Mouse (Mus musculus) lung, embryonic 14.5 days (tissue): ENCODE data around the gene Izumo1. TPM values are rescaled to one million over a fixed set of nuclear protein-coding genes. Genes with fewer than 3 reads are reported as not detected.

Experiments used
- ATAC-seq: fragments of 200-750 bp; cut with Nextera tagmentation; 2 replicates; pipeline ENCODE4 v1.8.0; 2017; ENCODE audit warnings: mild to moderate bottlenecking, moderate TSS enrichment, moderate library complexity; ENCODE audit not compliant: insufficient read depth
- DNase-seq: peaks from one replicate; pipeline ENCODE4 v3.0.0-alpha.2; 2015
- H3K27ac ChIP-seq: fragments of 300-500 bp; sonication (generic); 2 replicates; pipeline ENCODE4 v1.5.1; 2014; ENCODE audit warnings: low read depth, mild to moderate bottlenecking, moderate library complexity
- H3K27me3 ChIP-seq: fragments of 300-500 bp; sonication (generic); 2 replicates; pipeline ENCODE4 v1.6.1; 2014; ENCODE audit warnings: low read length, control low read depth; ENCODE audit not compliant: insufficient read depth
- H3K36me3 ChIP-seq: fragments of 300-500 bp; sonication (generic); 2 replicates; pipeline ENCODE4 v1.6.1; 2014; ENCODE audit warnings: control low read depth; ENCODE audit not compliant: insufficient read depth
- H3K4me1 ChIP-seq: fragments of 300-500 bp; sonication (generic); 2 replicates; pipeline ENCODE4 v1.6.1; 2014; ENCODE audit warnings: antibody characterized with exemption, control low read depth; ENCODE audit not compliant: insufficient read depth
- H3K4me2 ChIP-seq: fragments of 300-500 bp; sonication (generic); 2 replicates; pipeline ENCODE4 v1.6.1; 2014; ENCODE audit warnings: mild to moderate bottlenecking
- H3K4me3 ChIP-seq: fragments of 300-500 bp; sonication (generic); 2 replicates; pipeline ENCODE4 v1.5.1; 2014; ENCODE audit warnings: low read depth, low read length
- H3K9ac ChIP-seq: fragments of 300-500 bp; sonication (generic); 2 replicates; pipeline ENCODE4 v1.6.1; 2014
- H3K9me3 ChIP-seq: fragments of 300-500 bp; sonication (generic); 2 replicates; pipeline ENCODE4 v1.6.1; 2016; ENCODE audit warnings: low read depth, low read length, control low read depth
- CTCF ChIP-seq: IDR thresholded peaks from 2 replicates; pipeline ENCODE4 v1.5.1; 2016; ENCODE audit warnings: antibody characterized with exemption, low read depth
- WGBS: fragments of 180-500 bp; shearing (Covaris S2); extraction: QIAGEN DNeasy Blood & Tissue Kit; methylation state at CpG from one replicate; pipeline ENCODE4 v1.1.7; 2014; 5-methylcytosine and 5-hydroxymethylcytosine counted together
- polyA plus RNA-seq: library from polyadenylated mRNA; unstranded; fragments of >200 nt; fragmentation: Nextera tagmentation; extraction: Ambion mirVana; gene quantifications from 2 replicates; pipeline ENCODE4 v1.2.1, GENCODE M21; 2014

The Izumo1 gene
- polyA plus RNA-seq, 1 experiment from 2014 or later: 0.28 TPM

DNA sequence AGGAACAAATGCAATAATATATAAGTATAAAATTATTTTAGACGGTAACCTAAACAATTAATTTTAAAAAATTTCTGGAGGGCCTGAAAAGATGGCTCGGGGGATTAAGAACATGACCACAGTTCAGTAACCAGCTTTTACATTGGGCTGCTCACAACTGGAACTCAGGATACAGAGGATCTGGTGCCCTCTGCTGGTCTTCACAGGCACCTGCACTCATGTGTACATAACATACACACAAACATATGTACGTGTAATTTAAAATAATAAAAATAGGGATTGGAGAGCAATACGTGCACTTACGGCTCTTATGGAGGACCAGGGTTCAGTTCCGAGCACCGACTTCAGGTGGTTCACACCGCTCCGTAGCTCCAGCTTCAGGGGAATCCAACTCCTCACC lies 47.3 kb downstream of the Izumo1 start:
- Histone ChIP-seq H3K9me3 (no peaks in the 10 kb centered on the region), H3K27ac (no peak overlapping the region), H3K36me3 (no peaks in the 10 kb centered on the region), H3K4me1 (0 out of 2 replicates have a peak, but pooled peaks cover 9% of the 10 kb centered on the region), H3K27me3 (no peaks in the 10 kb centered on the region), H3K4me3 (no peak overlapping the region), H3K4me2 (no peak overlapping the region), H3K9ac (no peak overlapping the region)
- TF ChIP-seq CTCF: peak; percentile 34
- 94% methylated on average over 9 of the region's 9 CpGs for WGBS
- ATAC-seq (no peak), DNase-seq (no peak)

DNA sequence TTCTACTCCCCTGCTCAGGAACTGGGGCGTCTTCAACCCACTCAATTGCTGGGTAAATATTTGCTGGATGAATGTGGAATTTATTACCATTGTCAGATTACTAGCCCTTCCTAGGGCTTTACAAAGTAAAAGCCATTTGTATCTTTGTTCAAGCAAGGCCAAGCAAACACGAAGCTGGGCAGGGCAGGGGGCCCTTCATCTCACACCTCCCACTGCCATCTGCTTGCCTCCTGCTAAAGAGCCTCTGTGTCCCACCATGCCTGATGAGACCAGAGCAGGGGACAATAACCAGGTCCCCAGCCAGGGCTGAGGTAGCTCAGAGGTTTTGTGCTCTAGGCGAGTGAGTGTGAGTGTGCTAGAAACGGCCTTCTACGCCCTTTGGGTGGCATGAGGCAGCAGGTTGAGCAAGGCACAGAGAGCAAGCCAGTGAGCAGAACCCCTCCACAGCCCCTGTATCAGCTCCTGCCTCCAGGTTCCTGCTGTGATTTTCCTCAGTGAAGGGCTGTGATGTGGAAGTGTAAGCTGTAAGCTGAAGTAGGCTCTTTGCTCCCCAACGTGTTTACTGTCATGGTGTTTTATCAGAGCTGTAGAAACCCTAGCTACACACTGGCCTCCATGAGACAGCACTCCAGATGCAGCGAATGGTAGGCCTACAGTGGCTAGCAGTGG lies 56.1 kb downstream of the Izumo1 start:
- 60% methylated on average over 7 of the region's 7 CpGs for WGBS
- H3K4me3 ChIP-seq: no peak overlapping the region
- H3K9ac ChIP-seq: no peak overlapping the region
- no peak for TF ChIP-seq CTCF
- H3K27ac ChIP-seq: no peak overlapping the region
- peaks cover 6% of the 10 kb centered on the region; the same call in 1 of the 2 replicates for H3K4me1 ChIP-seq
- ATAC-seq: no peak
- DNase-seq: no peak
- no peak overlapping the region for H3K4me2 ChIP-seq
- no peaks in the 10 kb centered on the region for H3K27me3 ChIP-seq
- H3K36me3 ChIP-seq: no peaks in the 10 kb centered on the region
- H3K9me3 ChIP-seq: no peaks in the 10 kb centered on the region

Other genes starting within 250 kb of the Izumo1 start
- 74.0 and 88.2 TPM in 2 replicates for gene Snrnp70, start 226.1 kb upstream of the Izumo1 start, polyA plus RNA-seq
- 0.08 TPM in 1 of 2 replicates, not detected in the other for gene Kcna7, start 216.2 kb upstream of the Izumo1 start, polyA plus RNA-seq
- gene Ntf5, start 208.1 kb upstream of the Izumo1 start, polyA plus RNA-seq: 1.9 and 2.2 TPM in 2 replicates
- gene Lhb, start 201.0 kb upstream of the Izumo1 start, polyA plus RNA-seq: not detected in 2 replicates
- 35.7 and 36.0 TPM in 2 replicates for gene Gys1, start 187.0 kb upstream of the Izumo1 start, polyA plus RNA-seq
- 163 and 173 TPM in 2 replicates for gene Ruvbl2, start 183.7 kb upstream of the Izumo1 start, polyA plus RNA-seq
- 4,463 and 4,749 TPM in 2 replicates for gene Ftl1, start 161.9 kb upstream of the Izumo1 start, polyA plus RNA-seq
- 135 and 139 TPM in 2 replicates for gene Bax, start 154.9 kb upstream of the Izumo1 start, polyA plus RNA-seq
- 0.47 and 0.86 TPM in 2 replicates for gene Tulp2, start 139.9 kb upstream of the Izumo1 start, polyA plus RNA-seq
- gene Gm45808, start 135.0 kb upstream of the Izumo1 start, polyA plus RNA-seq: not detected in 2 replicates
- 3.0 and 3.3 TPM in 2 replicates for gene Dhdh, start 133.0 kb upstream of the Izumo1 start, polyA plus RNA-seq
- 194 and 201 TPM in 2 replicates for gene Nucb1, start 111.4 kb upstream of the Izumo1 start, polyA plus RNA-seq
- gene Ppp1r15a, start 95.5 kb upstream of the Izumo1 start, polyA plus RNA-seq: 15.6 and 17.5 TPM in 2 replicates
- gene Plekha4, start 95.5 kb upstream of the Izumo1 start, polyA plus RNA-seq: 1.9 and 2.1 TPM in 2 replicates
- 0.57 and 0.66 TPM in 2 replicates for gene Hsd17b14, start 66.9 kb upstream of the Izumo1 start, polyA plus RNA-seq
- gene Bcat2, start 51.7 kb upstream of the Izumo1 start, polyA plus RNA-seq: 48.9 and 53.4 TPM in 2 replicates
- not detected in 2 replicates for gene Fgf21, start 6.3 kb upstream of the Izumo1 start, polyA plus RNA-seq
- 0.13 and 0.58 TPM in 2 replicates for gene Fut1, start 4.5 kb upstream of the Izumo1 start, polyA plus RNA-seq
- gene Rasip1, start 5.7 kb downstream of the Izumo1 start, polyA plus RNA-seq: 29.4 and 35.3 TPM in 2 replicates
- gene Mamstr, start 18.2 kb downstream of the Izumo1 start, polyA plus RNA-seq: 8.1 and 9.2 TPM in 2 replicates
- gene Fut2, start 44.6 kb downstream of the Izumo1 start, polyA plus RNA-seq: 0.22 and 0.75 TPM in 2 replicates
- 0.28 and 0.30 TPM in 2 replicates for gene Ntn5, start 62.2 kb downstream of the Izumo1 start, polyA plus RNA-seq
- gene Sec1, start 72.6 kb downstream of the Izumo1 start, polyA plus RNA-seq: 0.08 TPM in 1 of 2 replicates, not detected in the other
- gene Car11, start 78.0 kb downstream of the Izumo1 start, polyA plus RNA-seq: 2.0 and 4.3 TPM in 2 replicates
- 2.1 TPM in 2 replicates for gene Dbp, start 83.3 kb downstream of the Izumo1 start, polyA plus RNA-seq
- gene Rpl18, start 93.6 kb downstream of the Izumo1 start, polyA plus RNA-seq: 1,245 and 1,303 TPM in 2 replicates
- gene Sphk2, start 96.2 kb downstream of the Izumo1 start, polyA plus RNA-seq: 21.9 and 23.8 TPM in 2 replicates
- gene Fam83e, start 99.4 kb downstream of the Izumo1 start, polyA plus RNA-seq: 0.92 and 1.1 TPM in 2 replicates
- not detected in 2 replicates for gene Spaca4, start 104.0 kb downstream of the Izumo1 start, polyA plus RNA-seq
- gene Lmtk3, start 161.9 kb downstream of the Izumo1 start, polyA plus RNA-seq: 0.76 and 1.9 TPM in 2 replicates
- gene Sult2b1, start 162.9 kb downstream of the Izumo1 start, polyA plus RNA-seq: 5.0 and 5.9 TPM in 2 replicates
- gene Cyth2, start 192.8 kb downstream of the Izumo1 start, polyA plus RNA-seq: 109 and 110 TPM in 2 replicates
- 0.67 and 1.1 TPM in 2 replicates for gene Kcnj14, start 203.0 kb downstream of the Izumo1 start, polyA plus RNA-seq
- gene Grwd1, start 209.1 kb downstream of the Izumo1 start, polyA plus RNA-seq: 85.4 and 95.3 TPM in 2 replicates